Mouse (Mus musculus): ENCODE measurements around the gene Crtac1. TPM values are rescaled to one million over a fixed set of nuclear protein-coding genes. Genes with fewer than 3 reads are reported as not detected.

Crtac1 gene
- total and polyA plus RNA-seq, 3 experiments, result 0.15 TPM; not detected in 2

DNA sequence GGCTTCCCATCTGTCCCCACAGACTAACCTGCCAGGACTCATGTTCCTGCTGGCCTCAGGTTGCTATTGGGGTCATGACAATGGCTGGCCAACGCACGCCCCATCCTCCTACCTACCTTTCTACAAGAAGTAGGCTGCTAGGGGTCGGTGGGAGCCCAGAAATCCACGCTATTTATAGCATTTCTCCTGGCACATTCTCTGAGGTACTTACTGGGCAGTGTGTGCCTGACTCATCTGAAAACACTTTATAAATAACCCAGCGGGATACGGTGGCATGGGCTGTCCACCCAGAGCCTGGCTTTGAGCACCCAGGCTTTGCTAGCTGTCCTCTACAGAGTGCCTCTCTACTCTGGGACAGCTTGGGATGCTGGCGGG lies 193.3 kb downstream of the Crtac1 start:
- Histone ChIP-seq H3K36me3 (ENCODE audit: control insufficient read depth in 1 of 2, insufficient read depth in 2 of 2, low read length in 2 of 2) (no peaks in the 10 kb centered on the region; a peak in 1 of 4 replicates), H3K79me2 (ENCODE audit: control insufficient read depth, insufficient read depth, low read length, poor library complexity) (no peaks in the 10 kb centered on the region), H3K4me3 (ENCODE audit: control insufficient read depth in 1 of 2, insufficient read depth in 1 of 2, low read depth in 2 of 2, low read length in 2 of 2) (no peak overlapping the region), H3K27ac (ENCODE audit: control insufficient read depth, low read depth, low read length) (no peak overlapping the region), H3K4me1 (ENCODE audit: control insufficient read depth in 1 of 2, insufficient read depth in 2 of 2, low read length in 2 of 2) (peaks cover 0 to 20% of the 10 kb centered on the region in 2 experiments; a peak in 2 of 4 replicates), H3K9me3 (replicated peaks; ENCODE audit: insufficient read depth, low read length) (no peaks in the 10 kb centered on the region), H3K9ac (ENCODE audit: control insufficient read depth, low read depth, low read length, poor library complexity, severe bottlenecking) (no peak overlapping the region), H3K27me3 (ENCODE audit: control insufficient read depth in 1 of 2, insufficient read depth in 2 of 2, low read length in 2 of 2) (no peaks in the 10 kb centered on the region)
- TF ChIP-seq SMC3 (IDR thresholded peaks at IDR 0.05; ENCODE audit: low read depth, low read length), result no peak
- TF ChIP-seq USF2 (IDR thresholded peaks at IDR 0.05; ENCODE audit: borderline replicate concordance in 1 of 2, insufficient read depth in 1 of 2, low read depth in 1 of 2, low read length in 2 of 2), result no peak
- no peak for TF ChIP-seq NRF1 (IDR thresholded peaks at IDR 0.05; ENCODE audit: insufficient read depth, low read depth, low read length, poor library complexity, severe bottlenecking)
- no peak for TF ChIP-seq UBTF (IDR thresholded peaks at IDR 0.05; ENCODE audit: borderline replicate concordance, insufficient read depth, low read depth, low read length)
- TF ChIP-seq RCOR1 (IDR thresholded peaks at IDR 0.05; ENCODE audit: low read depth, low read length), result no peak
- TF ChIP-seq POLR2A (IDR thresholded peaks at IDR 0.05; ENCODE audit: control insufficient read depth in 1 of 2, insufficient read depth in 1 of 2, low read depth in 1 of 2, low read length in 2 of 2, poor library complexity in 1 of 2), result no peak
- no peak for TF ChIP-seq GATA1 (IDR thresholded peaks at IDR 0.05; ENCODE audit: low read depth, low read length)
- TF ChIP-seq ELF1 (IDR thresholded peaks at IDR 0.05; ENCODE audit: low read depth, low read length), result no peak
- TF ChIP-seq MXI1 (IDR thresholded peaks at IDR 0.05; ENCODE audit: low read depth, low read length), result no peak
- no peak for DNase-seq (ENCODE audit: low read depth, low spot score)

DNA sequence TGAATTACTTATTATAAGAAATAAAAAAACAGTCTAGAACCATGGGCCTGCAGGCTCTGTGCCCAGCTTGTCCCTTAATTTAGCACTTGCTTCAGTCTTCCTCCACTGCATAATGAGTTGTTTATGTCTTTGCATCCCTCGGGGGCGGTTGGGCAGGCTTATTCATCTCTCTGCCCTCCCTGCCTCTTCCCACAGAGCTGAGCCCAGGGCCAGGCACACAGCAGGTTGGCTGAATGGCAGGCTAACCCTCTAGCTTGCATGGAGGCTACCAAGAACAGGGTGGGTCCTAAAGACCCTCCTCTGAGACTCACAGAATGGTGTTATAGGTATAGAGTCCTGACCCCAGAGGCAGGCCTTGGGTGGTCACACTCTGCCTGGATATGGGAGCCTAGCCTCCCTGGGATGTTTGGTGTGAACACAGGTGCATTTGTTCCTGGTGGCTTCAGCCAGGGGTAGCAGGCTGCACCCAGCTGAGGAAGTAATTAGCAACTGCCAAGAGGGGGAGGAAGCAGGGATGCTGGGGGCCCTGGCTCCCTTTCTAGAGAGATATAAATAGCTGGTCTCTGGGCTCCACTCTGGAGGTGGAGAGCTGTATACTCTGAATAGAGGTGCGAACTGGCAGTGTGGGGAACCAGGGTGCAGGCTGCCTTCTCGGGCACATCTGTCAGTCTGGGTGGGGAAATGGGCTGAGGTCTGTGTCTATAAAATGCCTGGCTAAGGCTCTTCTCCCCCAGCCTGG lies 193.8 kb downstream of the Crtac1 start:
- TF ChIP-seq USF2 (IDR thresholded peaks at IDR 0.05; ENCODE audit: borderline replicate concordance in 1 of 2, insufficient read depth in 1 of 2, low read depth in 1 of 2, low read length in 2 of 2), result no peak
- TF ChIP-seq ZNF384 (IDR thresholded peaks at IDR 0.05; ENCODE audit: low read depth, low read length), result no peak
- peak; percentile 26 to 30; a peak in 1 of 4 replicates for TF ChIP-seq EP300 (IDR thresholded peaks at IDR 0.05; ENCODE audit: low read depth in 1 of 2, low read length in 2 of 2)
- Histone ChIP-seq H3K9me3 (replicated peaks; ENCODE audit: insufficient read depth, low read length) (no peaks in the 10 kb centered on the region), H3K9ac (ENCODE audit: control insufficient read depth, low read depth, low read length, poor library complexity, severe bottlenecking) (no peak overlapping the region), H3K79me2 (ENCODE audit: control insufficient read depth, insufficient read depth, low read length, poor library complexity) (no peaks in the 10 kb centered on the region), H3K36me3 (ENCODE audit: control insufficient read depth in 1 of 2, insufficient read depth in 2 of 2, low read length in 2 of 2) (no peaks in the 10 kb centered on the region; a peak in 1 of 4 replicates), H3K27ac (ENCODE audit: control insufficient read depth, low read depth, low read length) (no peak overlapping the region), H3K4me1 (ENCODE audit: control insufficient read depth in 1 of 2, insufficient read depth in 2 of 2, low read length in 2 of 2) (peaks cover 0 to 16% of the 10 kb centered on the region in 2 experiments; a peak in 2 of 4 replicates), H3K4me3 (ENCODE audit: control insufficient read depth in 1 of 2, insufficient read depth in 1 of 2, low read depth in 2 of 2, low read length in 2 of 2) (no peak overlapping the region), H3K27me3 (ENCODE audit: control insufficient read depth in 1 of 2, insufficient read depth in 2 of 2, low read length in 2 of 2) (no peaks in the 10 kb centered on the region)
- peak; percentile 46 for DNase-seq (ENCODE audit: low read depth, low spot score)

Other genes starting within 250 kb of the Crtac1 start
- not detected in 2 replicates for gene Sfrp5, start 229.5 kb downstream of the Crtac1 start, total RNA-seq (2012; rRNA removed)
- gene Sfrp5, start 229.5 kb downstream of the Crtac1 start, polyA plus RNA-seq (2012; ENCODE audit: insufficient read depth in 1 of 2, insufficient read length in 2 of 2, low read depth in 1 of 2, low replicate concordance in 2 of 2, missing spikeins in 1 of 2), result under 1 TPM in 1 of 2 experiments, not detected in 1; 0.50 TPM
- 0.23 and 0.27 TPM in 2 replicates for gene Golga7b, start 184.2 kb downstream of the Crtac1 start, total RNA-seq (2012; rRNA removed)
- gene Golga7b, start 184.2 kb downstream of the Crtac1 start, polyA plus RNA-seq (2012; ENCODE audit: insufficient read depth in 1 of 2, insufficient read length in 2 of 2, low read depth in 1 of 2, low replicate concordance in 2 of 2, missing spikeins in 1 of 2), result 1 to 10 TPM in 1 of 2 experiments, not detected in 1; 2.0 TPM
- gene R3hcc1l, start 87.0 kb upstream of the Crtac1 start, total RNA-seq (2012; rRNA removed), result 12.9 and 14.8 TPM in 2 replicates
- gene R3hcc1l, start 87.0 kb upstream of the Crtac1 start, polyA plus RNA-seq (2012; ENCODE audit: insufficient read depth in 1 of 2, insufficient read length in 2 of 2, low read depth in 1 of 2, low replicate concordance in 2 of 2, missing spikeins in 1 of 2), result 100 to 1,000 TPM in 1 of 2 experiments, 10 to 100 TPM in 1; 21.5 to 119 TPM
- 0.04 TPM in 1 of 2 replicates, not detected in the other for gene Loxl4, start 181.0 kb upstream of the Crtac1 start, total RNA-seq (2012; rRNA removed)
- under 1 TPM in 1 of 2 experiments, not detected in 1; 0.03 TPM for gene Loxl4, start 181.0 kb upstream of the Crtac1 start, polyA plus RNA-seq (2012; ENCODE audit: insufficient read depth in 1 of 2, insufficient read length in 2 of 2, low read depth in 1 of 2, low replicate concordance in 2 of 2, missing spikeins in 1 of 2)

All from MEL (cell line).